Mouse (Mus musculus) layer of hippocampus, adult 11-12 months (tissue): ENCODE measurements at regions not wholly inside any gene's neighbourhood (a gene's known extent, or its start where the extent isn't known, plus 50 kb on each side); places are given as distances from the start of the nearest gene placed in this dataset.

ENCODE experiments used
- DNase-seq: peaks from one replicate; pipeline ENCODE4 v3.0.0; 2022; ENCODE audit warnings: low spot score

GRCm38 (mm10) chr8:49845575-49845974, 1001.8 kb upstream of the Tenm3 start:
- no peak for DNase-seq

- no peak for DNase-seq
These were observed 988.2 kb upstream of the Tenm3 start for GRCm38 (mm10) chr8:49831970-49832369.

GRCm38 (mm10) chr8:49829345-49829744, 985.6 kb upstream of the Tenm3 start:
- peak; percentile 74 for DNase-seq

GRCm38 (mm10) chr8:49826231-49826630, 982.5 kb upstream of the Tenm3 start:
- no peak for DNase-seq

- no peak for DNase-seq
These were observed 981.2 kb upstream of the Tenm3 start for GRCm38 (mm10) chr8:49825000-49825399.

GRCm38 (mm10) chr8:49822791-49823190, 979.0 kb upstream of the Tenm3 start:
- no peak for DNase-seq

- DNase-seq, result no peak
These were observed 955.5 kb upstream of the Tenm3 start for GRCm38 (mm10) chr8:49799236-49799635.

- DNase-seq, result no peak
These were observed 953.0 kb upstream of the Tenm3 start for GRCm38 (mm10) chr8:49796741-49797140.

GRCm38 (mm10) chr8:49794491-49794890, 950.7 kb upstream of the Tenm3 start:
- no peak for DNase-seq

GRCm38 (mm10) chr8:49769829-49770228, 926.1 kb upstream of the Tenm3 start:
- no peak for DNase-seq

GRCm38 (mm10) chr8:49738043-49738442, 894.3 kb upstream of the Tenm3 start:
- DNase-seq, result no peak

- no peak for DNase-seq
These were observed 885.4 kb upstream of the Tenm3 start for GRCm38 (mm10) chr8:49729156-49729555.

GRCm38 (mm10) chr8:49712371-49712770, 868.6 kb upstream of the Tenm3 start:
- DNase-seq, result peak; percentile 8

GRCm38 (mm10) chr8:49708701-49709100, 865.0 kb upstream of the Tenm3 start:
- peak; percentile 20 for DNase-seq

- DNase-seq, result no peak
These were observed 855.3 kb upstream of the Tenm3 start for GRCm38 (mm10) chr8:49699058-49699457.

- no peak for DNase-seq
These were observed 853.0 kb upstream of the Tenm3 start for GRCm38 (mm10) chr8:49696709-49697108.
